8 mouse cellular contexts compared by ENCODE assay signal in genomic region chr2:104710670-104711370, GRCm38 (mm10). TPM values are rescaled to one million over a fixed set of nuclear protein-coding genes. Genes with fewer than 3 reads are reported as not detected.
DNase-seq lines count a peak whose midpoint lies in the region; ATAC-seq and TF ChIP-seq lines count a peak whose summit lies in the region.

No protein-coding gene starts in this region.

- DNase-seq in heart, adult 9 months (ENCODE audit: low spot score in 2 of 2): no peak
- DNase-seq in adrenal gland, adult (ENCODE audit: inconsistent age in 2 of 2, low spot score in 1 of 2): no peak
- DNase-seq in gastrocnemius, postnatal 36 days: no peak
- no peak for DNase-seq in urinary bladder, postnatal 10 days (ENCODE audit: low spot score)

- H3K36me3 ChIP-seq in heart, embryonic 16.5 days (ENCODE audit: control insufficient read depth, insufficient read depth): no peaks in the 10 kb centered on the region
- 0 out of 2 replicates have a peak, but pooled peaks cover 3% of the 10 kb centered on the region for H3K36me3 ChIP-seq in hindbrain, embryonic 15.5 days
- peaks cover 13% of the 10 kb centered on the region; the same call in 1 of the 2 replicates for H3K36me3 ChIP-seq in midbrain, embryonic 13.5 days

- intact Hi-C loops in gastrocnemius, postnatal 36 days (cut with DNase I): no loop called here

- H3K9ac ChIP-seq in heart, embryonic 16.5 days (ENCODE audit: low read length): no peak overlapping the region
- H3K9ac ChIP-seq in hindbrain, embryonic 15.5 days: peak overlapping the region; percentile 87
- peak overlapping the region; percentile 89 for H3K9ac ChIP-seq in midbrain, embryonic 13.5 days (replicated peaks)

- no peaks in the 10 kb centered on the region for H3K27me3 ChIP-seq in heart, embryonic 16.5 days (ENCODE audit: control insufficient read depth, insufficient read depth, low read length)
- H3K27me3 ChIP-seq in hindbrain, embryonic 15.5 days: no peaks in the 10 kb centered on the region
- H3K27me3 ChIP-seq in midbrain, embryonic 13.5 days: peaks cover 5% of the 10 kb centered on the region; the same call in 1 of the 2 replicates

- no peak for ATAC-seq in heart, embryonic 16.5 days (replicated peaks; ENCODE audit: extremely low read depth, insufficient read depth, low FRiP score)
- no peak for ATAC-seq in hindbrain, embryonic 15.5 days (ENCODE audit: low FRiP score, low read depth)
- no peak for ATAC-seq in midbrain, embryonic 13.5 days

- no peak for TF ChIP-seq CTCF in cortical plate, adult 2 months (IDR thresholded peaks at IDR 0.05; ENCODE audit: extremely low read depth, insufficient read depth, low read length)

- WGBS in heart, embryonic 16.5 days: 36% methylated on average over 6 of the region's 6 CpGs
- WGBS in hindbrain, embryonic 15.5 days: 13% methylated on average over 6 of the region's 6 CpGs
- 18% methylated on average over 6 of the region's 6 CpGs for WGBS in midbrain, embryonic 13.5 days

- H3K4me1 ChIP-seq in heart, embryonic 16.5 days (ENCODE audit: control insufficient read depth, insufficient read depth, low read length): peaks cover 7% of the 10 kb centered on the region; the same call in 1 of the 2 replicates
- H3K4me1 ChIP-seq in cortical plate, adult 2 months (ENCODE audit: control insufficient read depth, insufficient read depth, low read length): peaks cover 3% of the 10 kb centered on the region; the same call in 1 of the 2 replicates
- H3K4me1 ChIP-seq in hindbrain, embryonic 15.5 days (replicated peaks): peaks cover 22% of the 10 kb centered on the region
- peaks cover 25% of the 10 kb centered on the region for H3K4me1 ChIP-seq in midbrain, embryonic 13.5 days (replicated peaks)

- peak overlapping the region; percentile 89 for H3K4me3 ChIP-seq in heart, embryonic 16.5 days (ENCODE audit: low read length)
- H3K4me3 ChIP-seq in cortical plate, adult 2 months (ENCODE audit: insufficient read depth, low read length): peak overlapping the region; percentile 69; the same call in 1 of the 2 replicates
- H3K4me3 ChIP-seq in hindbrain, embryonic 15.5 days: peak overlapping the region; percentile 89
- peak overlapping the region; percentile 74 for H3K4me3 ChIP-seq in midbrain, embryonic 13.5 days (replicated peaks)

- H3K27ac ChIP-seq in heart, embryonic 16.5 days (ENCODE audit: low read length): no peak overlapping the region
- H3K27ac ChIP-seq in cortical plate, adult 2 months (ENCODE audit: insufficient read depth, low read length): no peak overlapping the region
- peak overlapping the region; percentile 95 for H3K27ac ChIP-seq in hindbrain, embryonic 15.5 days (replicated peaks)
- H3K27ac ChIP-seq in midbrain, embryonic 13.5 days: peak overlapping the region; percentile 91

- peak overlapping the region; percentile 92 for H3K4me2 ChIP-seq in heart, embryonic 16.5 days (ENCODE audit: low read depth, low read length)
- H3K4me2 ChIP-seq in hindbrain, embryonic 15.5 days: peak overlapping the region; percentile 85
- peak overlapping the region; percentile 66 for H3K4me2 ChIP-seq in midbrain, embryonic 13.5 days (replicated peaks)

- no peaks in the 10 kb centered on the region for H3K9me3 ChIP-seq in heart, embryonic 16.5 days (replicated peaks; ENCODE audit: control insufficient read depth, low read length)
- H3K9me3 ChIP-seq in hindbrain, embryonic 15.5 days: no peaks in the 10 kb centered on the region
- no peaks in the 10 kb centered on the region for H3K9me3 ChIP-seq in midbrain, embryonic 13.5 days

- TF ChIP-seq POLR2A in cortical plate, adult 2 months (IDR thresholded peaks at IDR 0.05; ENCODE audit: extremely low read depth, insufficient read depth, low read length): no peak

RNA-seq across cellular contexts. Expression of gene Tcp11l1, which starts 1.1 kb away (rescaled TPM):
- 28.0 and 28.9 TPM in 2 replicates for polyA plus RNA-seq in heart, embryonic 16.5 days (2015; fragmentation: Nextera tagmentation; extraction: Ambion mirVana)
- 14.0 and 16.5 TPM in 2 replicates for polyA plus RNA-seq in cortical plate, adult 2 months (2012; rRNA removed)
- polyA plus RNA-seq in hindbrain, embryonic 15.5 days (2015; fragmentation: Nextera tagmentation; extraction: Ambion mirVana): 59.3 and 61.5 TPM in 2 replicates
- 74.4 and 75.8 TPM in 2 replicates for polyA plus RNA-seq in midbrain, embryonic 13.5 days (2015; fragmentation: Nextera tagmentation; extraction: Ambion mirVana)
- total RNA-seq in gastrocnemius, postnatal 36 days (2021): 1 to 10 TPM; 7.3 to 7.4 TPM

RNA-seq across cellular contexts. Expression of gene Pin1rt1, which starts 5.4 kb away (rescaled TPM):
- polyA plus RNA-seq in heart, embryonic 16.5 days (2015; fragmentation: Nextera tagmentation; extraction: Ambion mirVana): not detected in 2 replicates
- not detected in 2 replicates for polyA plus RNA-seq in cortical plate, adult 2 months (2012; rRNA removed)
- 0.13 TPM in 1 of 2 replicates, not detected in the other for polyA plus RNA-seq in hindbrain, embryonic 15.5 days (2015; fragmentation: Nextera tagmentation; extraction: Ambion mirVana)
- 0.17 TPM in 1 of 2 replicates, not detected in the other for polyA plus RNA-seq in midbrain, embryonic 13.5 days (2015; fragmentation: Nextera tagmentation; extraction: Ambion mirVana)
- total RNA-seq in gastrocnemius, postnatal 36 days (2021): not detected

RNA-seq across cellular contexts. Expression of gene Depdc7, which starts 31.9 kb away (rescaled TPM):
- polyA plus RNA-seq in heart, embryonic 16.5 days (2015; fragmentation: Nextera tagmentation; extraction: Ambion mirVana): 4.8 and 5.7 TPM in 2 replicates
- 2.0 and 2.3 TPM in 2 replicates for polyA plus RNA-seq in cortical plate, adult 2 months (2012; rRNA removed)
- 1.2 and 1.6 TPM in 2 replicates for polyA plus RNA-seq in hindbrain, embryonic 15.5 days (2015; fragmentation: Nextera tagmentation; extraction: Ambion mirVana)
- 1.7 and 1.9 TPM in 2 replicates for polyA plus RNA-seq in midbrain, embryonic 13.5 days (2015; fragmentation: Nextera tagmentation; extraction: Ambion mirVana)
- 1 to 10 TPM; 1.4 to 1.7 TPM for total RNA-seq in gastrocnemius, postnatal 36 days (2021)

Comparison
In these comparisons a context has a peak if more than half of its experiments do, and no peak if none do; other contexts are left out.
1. H3K27ac ChIP-seq: peak in hindbrain, embryonic 15.5 days (single experiment) and midbrain, embryonic 13.5 days (single experiment); none in heart, embryonic 16.5 days (single experiment) and cortical plate, adult 2 months (single experiment).
2. Peak in every context shown above with its lines, with median percentiles within 50 percentile points of each other: H3K4me2 ChIP-seq and H3K4me3 ChIP-seq.